Mouse (Mus musculus) spleen, adult 2 months (tissue): ENCODE measurements at regions not wholly inside any gene's neighbourhood (a gene's known extent, or its start where the extent isn't known, plus 50 kb on each side); places are given as distances from the start of the nearest gene placed in this dataset.

Source experiments
- CTCF ChIP-seq: fragments of 200-500 bp; IDR thresholded peaks from 2 replicates; pipeline ENCODE4 v1.5.1; 2011; ENCODE audit warnings: mild to moderate bottlenecking, inconsistent platforms; ENCODE audit not compliant: insufficient read depth, insufficient read length, insufficient replicate concordance; ENCODE audit errors: extremely low read depth
- POLR2A ChIP-seq: fragments of 200-500 bp; IDR thresholded peaks from 2 replicates; pipeline ENCODE4 v1.6.1; 2011; ENCODE audit warnings: low read depth, low read length, inconsistent platforms

- TF ChIP-seq POLR2A = no peak
- TF ChIP-seq CTCF = no peak
Observed at GRCm38 (mm10) chr1:71974715-71975114, 237.4 kb downstream of the Mreg start.
